Mouse (Mus musculus) CH12F3 (cell line): ENCODE measurements at regions not wholly inside any gene's neighbourhood (a gene's known extent, or its start where the extent isn't known, plus 50 kb on each side); places are given as distances from the start of the nearest gene placed in this dataset.

Experiments used
- in situ Hi-C: fragments of 300-500 bp; cut with MboI; formaldehyde crosslinking; loops from 2 replicates; pipeline ENCODE4 v1.14.3; 2020; ENCODE audit warnings: low sequenced_read_pairs

DNA sequence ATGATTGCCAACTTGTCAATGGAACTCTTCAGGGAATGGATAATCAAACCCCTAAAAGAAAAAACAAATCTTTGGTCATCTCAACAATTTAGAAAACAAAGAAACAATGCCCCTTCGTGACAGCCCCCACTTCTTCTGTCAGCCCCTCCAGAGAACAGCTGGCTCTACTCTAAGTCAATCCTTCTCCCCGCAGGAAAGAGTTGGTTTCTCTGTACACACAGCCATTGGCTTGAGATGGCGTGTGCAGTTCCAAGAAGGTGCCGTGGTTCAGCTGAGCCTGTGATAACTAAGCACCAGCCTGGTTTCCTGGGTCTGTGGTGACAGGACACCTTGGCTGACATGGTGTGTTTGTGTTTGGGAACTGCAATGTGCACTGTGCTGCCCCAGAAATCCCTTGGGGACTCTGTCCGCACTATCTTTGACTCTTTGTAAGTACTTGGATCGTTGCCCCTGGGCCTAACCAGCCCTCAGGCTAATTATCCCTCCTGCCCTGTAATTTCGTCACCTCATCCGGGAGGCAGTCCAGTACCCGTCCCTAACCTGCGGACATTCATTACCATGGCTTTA lies 253.8 kb upstream of the Kazn start:
- in situ Hi-C loops = no loop called here

- in situ Hi-C loops = no loop called here
Observed at GRCm38 (mm10) chr4:142485784-142486423, 246.7 kb upstream of the Kazn start.

- in situ Hi-C loops = no loop called here
Observed at GRCm38 (mm10) chr4:142475632-142476031, 236.4 kb upstream of the Kazn start.

DNA sequence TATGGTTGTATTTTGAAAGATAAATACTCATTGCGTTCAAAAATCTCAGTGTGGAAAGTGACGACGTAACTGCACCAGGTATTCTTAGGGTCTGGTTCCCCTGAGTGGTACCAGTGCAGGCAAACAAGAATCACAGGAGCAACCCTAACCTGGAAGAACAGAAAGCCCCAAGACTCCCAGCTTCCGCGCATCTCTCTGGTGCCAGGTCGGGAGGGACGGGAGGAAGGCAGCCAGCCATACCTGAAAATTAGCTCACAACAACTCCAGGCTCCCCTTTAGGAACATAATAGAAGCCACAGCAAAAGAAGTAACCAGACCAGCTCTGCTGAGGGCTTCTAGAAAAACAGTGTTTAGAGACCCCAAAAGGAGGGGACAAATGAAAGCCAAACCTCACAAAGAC lies 235.4 kb upstream of the Kazn start:
- in situ Hi-C loops = no loop called here

GRCm38 (mm10) chr4:142474018-142474417 lies 234.8 kb upstream of the Kazn start:
- in situ Hi-C loops = no loop called here

GRCm38 (mm10) chr4:142473284-142473683 lies 234.1 kb upstream of the Kazn start:
- in situ Hi-C loops = no loop called here

- in situ Hi-C loops = no loop called here
Observed at GRCm38 (mm10) chr4:142472332-142472731, 233.1 kb upstream of the Kazn start.

DNA sequence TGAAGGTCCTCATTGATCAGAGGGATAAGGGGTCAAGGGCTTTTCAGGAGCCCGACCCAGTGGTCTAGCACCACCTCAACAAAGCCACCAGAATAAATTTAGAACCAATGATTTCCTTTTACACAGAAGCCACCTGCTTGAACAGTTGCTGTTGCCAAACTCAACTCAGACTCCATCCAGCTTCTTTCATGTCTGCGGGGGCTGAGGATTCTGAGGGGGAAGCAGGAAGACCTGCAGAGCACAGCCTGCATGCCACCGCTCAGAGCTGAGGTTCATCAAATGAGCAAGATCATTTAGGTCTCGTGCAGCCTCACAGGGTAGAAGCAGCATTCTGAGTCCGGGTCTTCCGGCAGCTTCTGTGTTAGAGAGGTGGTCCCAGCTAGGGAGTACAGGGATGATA lies 231.6 kb upstream of the Kazn start:
- in situ Hi-C loops = no loop called here

- in situ Hi-C loops = no loop called here
Observed at GRCm38 (mm10) chr4:142467920-142468319, 228.7 kb upstream of the Kazn start.

GRCm38 (mm10) chr4:142465226-142465625 lies 226.0 kb upstream of the Kazn start:
- in situ Hi-C loops = no loop called here

DNA sequence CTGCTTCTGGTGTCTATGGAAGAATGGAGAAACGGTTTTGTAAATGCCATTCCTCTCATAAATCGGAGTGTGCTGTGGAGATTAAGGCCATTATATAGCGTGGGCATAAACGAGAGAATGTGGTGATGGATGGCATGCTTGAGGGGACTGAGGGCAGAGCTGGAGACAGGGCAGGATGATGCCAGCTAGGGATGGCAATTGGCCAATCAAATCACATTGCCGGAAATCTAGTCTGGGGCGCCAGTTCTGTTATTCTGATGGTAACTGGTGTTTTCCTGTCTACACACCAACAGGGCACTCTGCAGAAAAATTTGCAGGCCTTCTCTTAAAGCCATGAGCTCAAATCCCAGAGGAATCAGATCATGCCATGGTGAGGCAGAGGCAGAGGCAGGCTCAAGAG lies 224.9 kb upstream of the Kazn start:
- in situ Hi-C loops = no loop called here

GRCm38 (mm10) chr4:142460468-142461086 lies 221.4 kb upstream of the Kazn start:
- in situ Hi-C loops = no loop called here

GRCm38 (mm10) chr4:142452614-142453013 lies 213.4 kb upstream of the Kazn start:
- in situ Hi-C loops = no loop called here

- in situ Hi-C loops = no loop called here
Observed at GRCm38 (mm10) chr4:142450884-142451283, 211.7 kb upstream of the Kazn start.

- in situ Hi-C loops = no loop called here
Observed at GRCm38 (mm10) chr4:142449713-142450112, 210.5 kb upstream of the Kazn start.

- in situ Hi-C loops = no loop called here
Observed at GRCm38 (mm10) chr4:142449198-142449702, 210.0 kb upstream of the Kazn start.

- in situ Hi-C loops = no loop called here
Observed at GRCm38 (mm10) chr4:142447529-142447928, 208.3 kb upstream of the Kazn start.

- in situ Hi-C loops = no loop called here
Observed at GRCm38 (mm10) chr4:142441045-142441444, 201.8 kb upstream of the Kazn start.

DNA sequence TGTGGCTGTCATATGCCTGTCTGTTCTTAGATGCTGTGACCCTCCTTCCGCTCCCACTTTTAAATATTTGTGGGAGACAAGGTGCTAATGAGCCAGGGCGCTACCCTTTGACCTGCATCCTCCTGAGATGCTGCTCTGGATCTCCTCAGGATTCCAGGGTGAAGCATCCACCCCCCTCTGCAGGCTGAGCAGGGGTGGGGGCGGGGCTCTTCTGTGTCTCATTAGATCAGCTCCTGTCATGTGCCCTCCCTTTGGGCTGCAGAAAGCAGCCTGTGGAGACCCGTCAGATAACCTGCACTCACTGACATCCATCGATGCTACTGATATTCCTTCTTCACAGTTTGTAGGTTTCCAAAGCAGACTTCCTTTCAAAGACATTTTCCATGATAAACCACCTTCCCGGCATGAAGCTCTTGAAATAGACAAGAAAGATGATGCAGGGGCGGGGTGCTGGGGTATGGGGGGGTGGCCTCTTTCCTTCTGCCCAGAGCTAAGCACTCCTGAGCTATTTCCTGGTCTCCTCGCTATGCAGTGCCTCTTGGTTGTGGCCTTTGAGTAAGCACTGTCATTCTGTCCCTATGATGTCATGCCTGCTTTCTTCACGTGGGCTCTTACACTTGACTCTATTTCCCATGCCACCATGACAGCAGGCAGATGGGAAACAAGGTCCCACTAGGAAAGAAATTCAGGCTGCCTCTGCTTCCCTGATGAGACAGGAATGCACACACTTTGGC lies 200.4 kb upstream of the Kazn start:
- in situ Hi-C loops = no loop called here

- in situ Hi-C loops = no loop called here
Observed at GRCm38 (mm10) chr4:142424596-142424995, 185.4 kb upstream of the Kazn start.

DNA sequence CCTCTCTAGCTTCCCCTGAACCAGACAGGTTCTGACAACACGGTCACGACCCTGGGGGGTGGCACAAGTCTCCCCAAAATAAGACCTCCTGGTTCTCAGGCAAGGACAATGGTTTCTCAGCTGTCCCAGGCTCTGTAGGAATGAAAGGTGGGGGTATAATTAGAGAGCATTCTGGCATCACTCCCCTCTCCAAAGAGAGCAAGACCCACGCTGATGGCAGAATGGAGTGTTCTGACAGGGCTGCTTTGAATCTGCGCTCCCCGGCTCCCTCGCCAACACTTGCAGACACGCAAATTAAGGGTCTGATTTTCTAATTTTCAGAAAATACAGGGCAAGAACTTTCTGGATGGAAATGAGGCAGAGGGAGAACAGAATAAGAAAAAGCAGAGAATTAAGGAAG lies 181.2 kb upstream of the Kazn start:
- in situ Hi-C loops = no loop called here

GRCm38 (mm10) chr4:142414874-142415273 lies 175.7 kb upstream of the Kazn start:
- in situ Hi-C loops = no loop called here
